Mouse (Mus musculus) C2C12 (cell line): ENCODE results near the gene Prex1.

Source experiments
- CTCF ChIP-seq: IDR thresholded peaks from one replicate; pipeline ENCODE4 v1.5.1; 2011; ENCODE audit not compliant: control insufficient read depth, insufficient read depth, insufficient read length
- FOSL1 ChIP-seq: IDR thresholded peaks from one replicate; pipeline ENCODE4 v1.8.0; 2011; ENCODE audit warnings: mild to moderate bottlenecking, low read length; ENCODE audit not compliant: poor library complexity, insufficient read depth, severe bottlenecking
- MAX ChIP-seq: IDR thresholded peaks from one replicate; pipeline ENCODE4 v1.6.1; 2011; ENCODE audit warnings: mild to moderate bottlenecking, control low read depth
- MYOG ChIP-seq: IDR thresholded peaks from one replicate; pipeline ENCODE4 v1.6.1; 2011; ENCODE audit not compliant: control insufficient read depth, insufficient read length; ENCODE audit errors: extremely low read depth
- USF1 ChIP-seq: IDR thresholded peaks from one replicate; pipeline ENCODE4 v1.6.1; 2011; ENCODE audit warnings: low read depth, mild to moderate bottlenecking, control low read depth, moderate library complexity

DNA sequence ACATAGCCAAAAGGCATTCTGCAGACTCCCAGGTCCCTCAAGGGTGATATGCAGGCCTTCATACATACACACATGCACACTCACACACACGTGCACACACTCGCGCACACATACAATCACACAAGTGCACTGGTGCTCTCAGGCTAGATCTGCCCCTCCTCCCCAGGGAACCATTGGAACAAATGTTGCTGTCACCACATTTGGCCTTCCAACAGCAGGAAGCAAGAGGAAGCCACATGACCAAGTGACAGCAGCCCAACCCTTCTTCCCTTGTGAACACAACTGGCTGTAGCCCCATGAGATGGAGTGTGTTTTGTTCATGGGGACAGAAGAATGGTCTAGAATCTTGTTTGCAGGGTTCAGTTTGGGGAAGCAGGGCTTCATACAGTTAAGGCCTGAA is 176.7 kb downstream of the Prex1 start:
- TF ChIP-seq CTCF (no peak), USF1 (no peak), MYOG (no peak), FOSL1 (no peak), MAX (no peak)
